Mouse (Mus musculus) spleen, postnatal 10 days (tissue): ENCODE data around the gene Angptl2.

ENCODE experiments used
- DNase-seq, 2 experiments: peaks; one replicate each; pipeline ENCODE4 v3.0.0; 2021 to 2022; ENCODE audit warnings: low spot score in 2 of 2

The Angptl2 gene

GRCm38 (mm10) chr2:33230701-33231100 lies 14.8 kb downstream of the Angptl2 start:
- no peak for DNase-seq

GRCm38 (mm10) chr2:33231788-33232187 lies 15.9 kb downstream of the Angptl2 start:
- DNase-seq, result no peak

GRCm38 (mm10) chr2:33232782-33233570 lies 17.1 kb downstream of the Angptl2 start:
- no peak for DNase-seq

- no peak for DNase-seq
These were observed 18.0 kb downstream of the Angptl2 start for GRCm38 (mm10) chr2:33233856-33234255.

- no peak for DNase-seq
These were observed 19.0 kb downstream of the Angptl2 start for GRCm38 (mm10) chr2:33234848-33235247.

- DNase-seq, result no peak
These were observed 21.7 kb downstream of the Angptl2 start for GRCm38 (mm10) chr2:33237581-33237980.

- no peak for DNase-seq
These were observed 29.0 kb downstream of the Angptl2 start for GRCm38 (mm10) chr2:33244880-33245279.

- DNase-seq, result no peak
These were observed 29.5 kb downstream of the Angptl2 start for GRCm38 (mm10) chr2:33245350-33245749.

GRCm38 (mm10) chr2:33246841-33247240 lies 31.0 kb downstream of the Angptl2 start:
- no peak for DNase-seq

- DNase-seq, result no peak
These were observed 32.7 kb downstream of the Angptl2 start for GRCm38 (mm10) chr2:33248549-33248948.

- no peak for DNase-seq
These were observed 34.2 kb downstream of the Angptl2 start for GRCm38 (mm10) chr2:33249922-33250633.

- DNase-seq, result no peak
These were observed 36.9 kb downstream of the Angptl2 start for GRCm38 (mm10) chr2:33252751-33253150.

GRCm38 (mm10) chr2:33253572-33254190 lies 37.8 kb downstream of the Angptl2 start:
- DNase-seq, result no peak

- DNase-seq, result no peak
These were observed 38.6 kb downstream of the Angptl2 start for GRCm38 (mm10) chr2:33254318-33254985.

GRCm38 (mm10) chr2:33256769-33257537 lies 41.1 kb downstream of the Angptl2 start:
- DNase-seq, result no peak

- DNase-seq, result no peak
These were observed 44.9 kb downstream of the Angptl2 start for GRCm38 (mm10) chr2:33260772-33261171.

GRCm38 (mm10) chr2:33261475-33261874 lies 45.6 kb downstream of the Angptl2 start:
- DNase-seq, result no peak

- DNase-seq, result no peak
These were observed 49.9 kb downstream of the Angptl2 start for GRCm38 (mm10) chr2:33265793-33266192.

GRCm38 (mm10) chr2:33267075-33267474 lies 51.2 kb downstream of the Angptl2 start:
- no peak for DNase-seq

GRCm38 (mm10) chr2:33268384-33269131 lies 52.7 kb downstream of the Angptl2 start:
- no peak for DNase-seq

GRCm38 (mm10) chr2:33269132-33269493 lies 53.2 kb downstream of the Angptl2 start:
- no peak for DNase-seq
